Mouse (Mus musculus) cerebellum, adult 9-10 months (tissue): ENCODE measurements around the gene Fmod.
A peak's percentile ranks its signal among the peaks of the same experiment; 100 is the strongest.

Experiments used
- DNase-seq: peaks from one replicate; pipeline ENCODE4 v3.0.0; 2022

Gene Fmod

GRCm38 (mm10) chr1:134037172-134037571 lies at the start of gene Fmod:
TSS of gene Fmod (plus strand) at chr1:134037254.
- no peak for DNase-seq

GRCm38 (mm10) chr1:133988845-133989244 lies 48.2 kb upstream of the Fmod start:
- no peak for DNase-seq

GRCm38 (mm10) chr1:133991277-133991676 lies 45.8 kb upstream of the Fmod start:
- no peak for DNase-seq

- DNase-seq = no peak
Measured at GRCm38 (mm10) chr1:134005490-134005889, 31.6 kb upstream of the Fmod start.

GRCm38 (mm10) chr1:134006105-134006764 lies 30.8 kb upstream of the Fmod start:
- DNase-seq = no peak

- no peak for DNase-seq
Measured at GRCm38 (mm10) chr1:134024293-134024971, 12.6 kb upstream of the Fmod start.

- no peak for DNase-seq
Measured at GRCm38 (mm10) chr1:134025975-134026374, 11.1 kb upstream of the Fmod start.

- DNase-seq = no peak
Measured at GRCm38 (mm10) chr1:134026741-134027140, 10.3 kb upstream of the Fmod start.

- no peak for DNase-seq
Measured at GRCm38 (mm10) chr1:134028161-134028846, 8.8 kb upstream of the Fmod start.

GRCm38 (mm10) chr1:134036492-134036891 lies 562 bp upstream of the Fmod start:
- DNase-seq = no peak

GRCm38 (mm10) chr1:134038336-134038735 lies 1.3 kb downstream of the Fmod start:
- DNase-seq = no peak

GRCm38 (mm10) chr1:134039361-134039760 lies 2.3 kb downstream of the Fmod start:
- no peak for DNase-seq

- no peak for DNase-seq
Measured at GRCm38 (mm10) chr1:134041900-134042299, 4.8 kb downstream of the Fmod start.

- no peak for DNase-seq
Measured at GRCm38 (mm10) chr1:134042341-134042740, 5.3 kb downstream of the Fmod start.

- DNase-seq = no peak
Measured at GRCm38 (mm10) chr1:134044805-134045204, 7.8 kb downstream of the Fmod start.

- peak; percentile 87 for DNase-seq
Measured at GRCm38 (mm10) chr1:134045971-134046370, 8.9 kb downstream of the Fmod start.

GRCm38 (mm10) chr1:134046387-134046786 lies 9.3 kb downstream of the Fmod start:
- DNase-seq = no peak

- no peak for DNase-seq
Measured at GRCm38 (mm10) chr1:134047431-134047830, 10.4 kb downstream of the Fmod start.

GRCm38 (mm10) chr1:134048759-134049158 lies 11.7 kb downstream of the Fmod start:
- peak; percentile 87 for DNase-seq

GRCm38 (mm10) chr1:134049542-134049941 lies 12.5 kb downstream of the Fmod start:
- DNase-seq = no peak

- DNase-seq = peak; percentile 88
Measured at GRCm38 (mm10) chr1:134053207-134053606, 16.2 kb downstream of the Fmod start.

- DNase-seq = no peak
Measured at GRCm38 (mm10) chr1:134055058-134055457, 18.0 kb downstream of the Fmod start.

- DNase-seq = no peak
Measured at GRCm38 (mm10) chr1:134055666-134056245, 18.7 kb downstream of the Fmod start.

GRCm38 (mm10) chr1:134056285-134056684 lies 19.2 kb downstream of the Fmod start:
- no peak for DNase-seq
